Mouse (Mus musculus) lung, postnatal 14 days (tissue): ENCODE data around the gene Glyctk.
"Not testable (repeated sequence)": the region's sequence is repeated elsewhere in the genome, so short reads cannot be mapped to it uniquely, and the experiment has no call there.

Experiments
- DNase-seq: peaks from one replicate; pipeline ENCODE4 v3.0.0; 2021

The Glyctk gene

GRCm38 (mm10) chr9:106175552-106176200, 17.7 kb upstream of the Glyctk start:
- DNase-seq = no peak

- no peak for DNase-seq
These were observed 15.4 kb upstream of the Glyctk start for GRCm38 (mm10) chr9:106173363-106173762.

- no peak for DNase-seq
These were observed 14.6 kb upstream of the Glyctk start for GRCm38 (mm10) chr9:106172527-106172926.

DNA sequence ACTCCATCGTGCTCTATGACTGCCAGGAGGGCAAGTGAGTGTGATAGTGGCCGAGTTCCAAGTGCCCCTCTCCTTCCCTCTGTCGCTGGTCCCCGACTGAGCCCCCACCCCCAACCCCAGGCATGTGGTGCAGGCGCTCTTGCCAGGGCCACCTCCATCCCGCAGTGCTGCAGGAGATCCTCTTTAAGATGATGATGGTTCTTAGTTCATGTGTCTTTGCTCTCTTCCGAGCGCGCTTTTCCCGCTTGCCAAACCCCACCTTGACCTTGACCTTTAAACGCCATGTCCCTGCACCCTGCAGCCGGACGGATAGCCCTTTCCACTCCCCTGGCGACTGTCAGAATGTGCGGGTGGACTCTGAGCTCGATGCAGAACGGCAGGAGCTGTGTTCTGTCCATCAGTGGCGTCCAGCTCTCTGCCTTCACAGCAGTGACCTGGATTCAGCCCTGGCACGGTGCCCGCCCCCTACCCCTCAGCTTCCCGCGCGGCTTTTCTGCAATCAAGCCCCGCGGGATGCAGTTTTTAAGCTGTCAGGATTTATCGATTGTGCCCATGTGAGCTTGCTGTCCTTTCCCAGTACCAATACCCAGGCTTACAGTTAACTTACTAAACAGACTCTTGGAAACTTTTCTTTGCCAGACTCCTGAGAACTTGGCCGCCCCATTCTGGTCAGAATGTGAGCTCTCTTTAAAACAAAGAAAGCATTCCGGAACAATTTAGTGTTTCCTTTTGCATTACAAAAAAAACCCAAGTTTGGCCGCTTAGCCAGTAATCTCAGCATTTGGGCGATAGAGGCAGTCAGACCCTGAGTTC, 13.6 kb upstream of the Glyctk start:
- DNase-seq = peak; percentile 75

DNA sequence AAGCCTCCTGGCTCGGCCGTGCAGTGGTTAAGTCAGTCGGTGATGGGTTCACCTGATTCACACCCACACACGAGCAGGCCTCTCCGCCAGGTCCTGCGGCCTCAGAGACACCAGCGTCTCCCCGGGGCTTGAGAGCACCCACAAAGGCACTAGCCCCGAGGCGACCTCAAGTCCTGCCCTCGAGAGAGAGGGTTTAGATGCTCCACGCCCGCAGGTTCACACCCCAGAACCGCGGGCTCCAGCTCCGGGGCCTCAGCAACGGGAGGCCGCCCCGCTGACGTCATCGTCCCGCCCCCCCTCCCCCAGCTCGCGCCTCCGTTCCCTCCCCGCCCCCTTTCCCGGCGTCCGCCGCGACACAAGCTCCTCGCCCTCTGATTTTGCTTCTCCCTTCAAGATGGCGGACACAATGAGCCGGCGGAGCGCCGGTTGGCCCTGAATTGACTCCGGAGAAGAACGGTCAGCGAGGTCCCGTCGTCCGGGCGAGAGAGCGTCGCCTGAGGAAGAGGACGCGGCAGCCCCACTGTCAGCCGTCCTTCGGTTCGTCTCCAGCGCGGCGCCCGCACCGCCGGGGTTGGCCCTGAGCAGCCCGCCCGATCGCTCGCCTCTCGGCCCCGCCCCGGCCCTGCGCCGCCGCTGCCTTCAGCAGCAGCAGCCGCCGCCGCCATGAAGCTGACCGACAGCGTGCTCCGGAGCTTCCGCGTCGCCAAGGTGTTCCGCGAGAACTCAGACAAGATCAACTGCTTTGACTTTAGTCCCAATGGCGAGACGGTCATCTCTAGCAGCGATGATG, 12.8 kb upstream of the Glyctk start, which contains the start of gene Wdr82:
Gene Wdr82 (plus strand): TSS at position 373 of the 790 bp plus-strand sequence.
- DNase-seq = peak; percentile 92

DNA sequence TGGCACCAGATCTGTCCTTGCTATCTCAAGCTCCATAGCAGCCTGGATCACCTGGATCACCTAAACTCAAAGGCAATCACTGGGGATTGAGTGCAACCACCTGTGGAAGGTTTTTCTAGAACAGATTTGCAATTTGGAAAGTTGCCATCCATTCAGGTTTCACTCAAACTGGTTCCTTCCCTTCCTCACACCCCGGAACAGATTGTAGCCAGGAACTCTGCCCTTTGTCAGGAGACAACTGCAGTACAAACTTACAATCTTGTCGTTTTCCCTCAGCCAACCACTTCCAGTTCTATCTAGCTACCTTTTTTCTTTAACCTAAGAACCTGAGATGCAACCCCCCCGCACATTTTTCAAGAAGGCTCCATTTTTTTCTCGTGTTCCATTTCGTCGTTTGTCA, 12.0 kb upstream of the Glyctk start:
- DNase-seq = no peak

GRCm38 (mm10) chr9:106169006-106169405, 11.1 kb upstream of the Glyctk start:
- DNase-seq = not testable (repeated sequence)

DNA sequence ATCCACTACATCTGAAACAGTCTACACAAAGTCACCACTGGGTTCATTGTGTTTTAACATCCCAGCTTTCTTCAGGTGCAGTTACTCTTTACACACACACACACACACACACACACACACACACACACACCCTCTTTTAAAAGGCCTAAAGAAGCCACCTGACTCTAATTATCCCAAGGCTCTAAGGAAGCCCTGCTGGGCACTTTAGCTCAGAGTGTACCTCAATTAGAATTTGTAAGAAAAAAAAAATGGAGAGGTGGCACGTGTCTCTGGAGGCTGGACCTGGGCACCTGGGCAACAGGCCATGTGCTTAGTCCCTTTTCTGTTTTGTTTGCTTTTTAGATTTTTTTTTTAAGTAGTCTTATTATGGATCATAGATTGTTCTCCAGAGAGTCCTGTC, 9.8 kb upstream of the Glyctk start:
- DNase-seq = no peak

- DNase-seq = no peak
These were observed 9.3 kb upstream of the Glyctk start for GRCm38 (mm10) chr9:106167241-106167640.

GRCm38 (mm10) chr9:106166709-106167108, 8.8 kb upstream of the Glyctk start:
- no peak for DNase-seq

GRCm38 (mm10) chr9:106160426-106160825, 2.5 kb upstream of the Glyctk start:
- no peak for DNase-seq

DNA sequence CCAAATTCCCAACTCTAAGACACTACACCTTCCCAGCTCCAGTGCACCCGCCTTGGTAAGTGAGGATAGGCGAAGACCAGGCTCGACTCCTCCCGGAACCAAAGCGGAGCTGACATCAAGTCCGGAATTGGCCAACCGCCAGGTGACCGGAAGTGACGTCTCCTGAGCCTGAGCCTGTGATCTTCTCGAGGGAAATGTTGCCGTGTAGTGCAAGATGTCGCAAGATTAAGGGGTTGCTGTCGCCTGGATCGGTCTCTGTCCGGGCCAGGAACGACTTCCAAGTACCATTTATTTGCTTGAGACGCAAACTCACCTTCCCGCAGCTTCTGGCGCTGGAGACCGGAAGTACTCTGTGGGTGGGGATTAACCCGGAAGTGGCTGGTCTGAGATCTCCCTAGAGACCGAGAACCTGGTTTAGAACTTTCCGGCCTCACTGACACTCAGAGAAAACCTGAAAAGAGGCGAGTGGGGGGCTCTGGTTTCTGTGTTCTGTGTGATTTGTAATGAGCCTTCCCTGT, 1.9 kb upstream of the Glyctk start:
- DNase-seq = peak; percentile 99

DNA sequence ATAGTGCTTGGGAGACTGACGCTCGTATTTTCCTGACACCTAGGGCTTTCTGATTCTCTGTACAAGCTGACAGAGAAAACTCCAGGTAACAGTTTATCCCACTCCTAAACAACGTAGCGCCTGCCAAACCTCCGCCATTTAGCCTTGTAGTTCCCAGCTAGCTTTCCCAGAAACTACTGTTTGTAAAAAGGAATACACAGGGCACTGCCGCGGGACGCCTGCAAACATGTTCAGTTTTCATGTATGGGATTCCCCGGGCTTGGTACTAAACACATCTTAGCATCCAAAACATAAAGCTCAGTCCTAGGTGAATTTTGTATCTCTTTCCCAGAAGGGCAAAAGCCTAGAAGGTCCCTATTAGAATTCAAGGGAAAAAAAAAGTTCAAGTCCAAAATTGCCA, 1.3 kb upstream of the Glyctk start:
- no peak for DNase-seq

GRCm38 (mm10) chr9:106157623-106157925, 364 bp downstream of the Glyctk start:
- no peak for DNase-seq

DNA sequence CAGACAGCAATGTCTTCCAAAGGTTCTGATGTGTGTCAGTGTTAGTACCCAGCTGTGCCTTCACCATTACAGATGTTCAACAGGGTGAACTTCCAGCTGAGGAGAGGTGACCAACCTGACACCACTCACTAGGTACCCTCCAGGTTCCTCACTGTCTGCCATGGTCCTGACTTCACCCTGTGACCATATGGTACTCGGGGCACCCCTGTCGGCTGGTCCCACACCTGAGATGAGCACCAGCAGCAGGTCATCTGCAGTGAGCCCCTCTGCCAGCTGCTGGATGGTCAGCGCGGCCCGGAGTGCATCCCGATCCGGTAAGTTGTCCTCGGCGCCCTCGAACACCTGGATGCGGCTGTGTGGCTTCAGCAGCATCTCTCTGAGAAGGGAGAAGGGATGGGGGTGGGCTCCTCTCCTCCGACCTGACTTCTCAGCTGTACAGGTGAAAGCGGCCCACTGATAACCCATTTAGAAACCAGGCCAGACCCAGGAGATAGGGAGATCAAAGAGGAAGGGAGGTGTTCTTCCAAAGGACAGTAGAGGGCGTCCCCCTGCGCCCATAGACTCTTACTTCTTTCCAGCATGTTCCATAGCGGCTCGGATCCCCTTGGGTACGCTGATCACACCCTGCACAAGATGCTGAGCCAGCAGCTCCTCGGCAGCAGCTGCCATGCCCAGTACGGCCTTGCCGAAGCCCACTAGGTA, 866 bp downstream of the Glyctk start:
- DNase-seq = no peak

GRCm38 (mm10) chr9:106156419-106156818, 1.5 kb downstream of the Glyctk start:
- DNase-seq = peak; percentile 63

DNA sequence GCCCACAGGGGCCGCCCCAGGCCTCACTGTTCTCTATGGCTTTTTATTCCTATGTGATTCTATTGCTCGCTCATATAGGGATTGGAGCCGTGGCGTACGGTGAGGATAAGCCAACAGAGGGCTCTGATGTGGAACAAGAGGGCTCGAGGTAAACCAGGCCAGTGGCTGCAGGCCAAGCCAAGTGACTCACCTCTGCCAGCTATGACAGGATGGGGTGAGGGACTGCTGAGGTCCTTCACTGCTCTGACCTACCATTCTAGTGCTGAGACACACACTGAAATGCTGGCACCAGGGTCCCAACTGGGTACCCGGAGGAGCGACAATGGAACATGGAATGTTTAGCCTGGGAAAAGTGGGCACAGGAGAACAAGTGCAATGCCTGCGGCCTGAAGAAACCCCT, 3.8 kb downstream of the Glyctk start:
- no peak for DNase-seq

- DNase-seq = no peak
These were observed 8.6 kb downstream of the Glyctk start for GRCm38 (mm10) chr9:106149399-106149754.

DNA sequence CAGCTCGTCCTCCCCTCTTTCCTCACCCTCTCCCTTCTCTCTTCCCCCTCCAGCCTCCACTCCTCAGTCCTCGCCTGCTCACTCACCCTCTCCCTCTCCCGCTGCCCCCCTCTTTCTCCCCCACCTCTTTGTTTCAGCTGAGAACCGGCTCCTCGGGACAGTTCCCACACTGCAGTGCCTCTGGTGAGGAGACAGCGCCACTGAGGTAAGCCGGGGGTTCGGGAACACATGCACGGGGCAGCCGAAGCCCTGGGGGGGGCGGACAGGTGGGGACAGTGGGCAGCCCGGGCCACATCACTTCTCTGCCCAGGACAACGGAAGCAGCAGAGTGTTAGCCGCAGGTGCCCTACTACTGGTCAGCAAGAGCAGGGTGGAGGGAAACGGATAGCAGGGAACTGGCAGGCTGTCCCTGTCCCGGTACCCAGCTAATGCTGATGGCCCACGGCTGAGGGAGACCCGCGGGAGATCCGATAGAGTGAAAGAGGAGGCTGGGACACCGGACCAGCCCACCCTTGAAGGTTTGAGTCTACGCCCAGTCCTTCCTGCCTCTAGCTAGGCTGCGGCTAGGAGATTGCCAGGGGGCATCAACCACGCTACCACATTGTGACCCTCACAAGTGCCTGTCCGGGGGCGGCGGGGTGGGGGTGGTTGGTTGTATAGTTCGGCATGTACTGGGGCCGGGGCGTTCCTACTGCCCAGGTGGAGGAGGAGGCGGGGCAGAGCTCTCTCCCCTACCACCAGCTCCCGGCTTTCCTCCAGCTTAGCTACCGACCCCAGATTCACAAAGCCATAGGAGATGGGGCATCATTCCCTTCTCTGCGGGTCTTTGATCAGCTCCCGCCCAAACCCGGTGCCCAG, 9.2 kb downstream of the Glyctk start:
- no peak for DNase-seq

GRCm38 (mm10) chr9:106147851-106148431, 10.0 kb downstream of the Glyctk start:
- no peak for DNase-seq

DNA sequence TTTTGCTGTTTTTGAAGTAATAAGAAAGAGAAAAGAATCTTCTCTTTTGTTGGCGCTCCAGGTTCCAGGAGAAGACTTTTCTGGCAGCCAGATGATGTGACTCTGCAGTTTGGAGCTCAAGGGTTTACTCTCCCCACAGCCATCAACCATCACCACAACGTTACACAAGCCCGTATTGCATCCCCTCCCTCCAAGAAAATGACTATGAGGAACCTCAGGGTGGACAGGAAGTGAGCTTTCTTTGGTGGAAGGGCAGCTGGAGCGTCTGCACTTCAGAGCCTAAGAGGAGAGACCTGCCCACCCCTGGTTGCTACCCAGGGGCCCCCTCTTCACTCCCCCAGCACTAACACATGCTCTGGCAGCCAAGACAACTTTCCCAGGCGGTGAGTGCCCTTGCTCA, 10.7 kb downstream of the Glyctk start:
- no peak for DNase-seq

DNA sequence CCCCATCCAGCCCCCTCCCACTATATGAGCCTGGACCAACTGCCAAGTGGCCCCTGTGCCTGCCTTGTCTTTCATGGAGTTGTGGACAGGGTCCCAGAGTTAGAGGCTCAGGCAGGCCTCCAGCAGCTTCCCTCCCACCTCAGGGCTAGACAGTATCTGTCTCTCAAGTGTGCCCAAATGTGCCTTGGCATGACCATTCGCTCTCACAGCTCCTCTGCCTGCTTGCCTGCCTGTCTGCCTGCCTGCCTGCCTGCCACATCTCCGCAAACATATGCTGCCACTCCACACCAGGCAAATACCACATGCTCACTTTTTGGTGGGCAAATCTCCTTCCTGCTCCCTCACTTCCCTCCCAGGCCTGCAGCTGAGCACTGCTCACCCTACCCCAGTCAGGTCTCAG, 12.4 kb downstream of the Glyctk start:
- DNase-seq = no peak
